Mouse (Mus musculus) spleen, postnatal 4 days (tissue): Measurements from ENCODE around the gene Prtg.

Experiments used
- DNase-seq, 2 experiments: peaks; one replicate each; pipeline ENCODE4 v3.0.0; 2022; ENCODE audit warnings: low spot score in 2 of 2

Gene Prtg

DNA sequence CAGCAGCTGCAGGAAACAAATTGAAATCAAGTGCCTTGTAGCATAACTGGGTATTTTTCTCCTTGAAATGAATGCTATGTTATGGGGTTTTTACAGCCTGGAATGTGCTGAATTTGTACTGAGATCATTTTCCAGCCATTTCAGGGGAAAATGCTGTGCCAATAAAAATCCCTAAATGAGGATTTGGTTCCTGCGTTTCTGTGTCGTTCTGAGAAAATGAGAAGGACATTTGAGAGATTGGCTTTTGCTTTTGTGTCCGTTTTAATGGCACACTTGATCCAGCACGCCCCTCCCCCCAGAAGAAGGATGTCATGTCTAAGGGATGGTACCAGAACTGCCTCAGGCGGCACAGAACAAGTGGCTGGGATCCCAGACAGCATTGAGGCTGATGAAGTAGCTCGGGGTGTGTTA lies 100.0 kb downstream of the Prtg start:
- DNase-seq, result no peak

DNA sequence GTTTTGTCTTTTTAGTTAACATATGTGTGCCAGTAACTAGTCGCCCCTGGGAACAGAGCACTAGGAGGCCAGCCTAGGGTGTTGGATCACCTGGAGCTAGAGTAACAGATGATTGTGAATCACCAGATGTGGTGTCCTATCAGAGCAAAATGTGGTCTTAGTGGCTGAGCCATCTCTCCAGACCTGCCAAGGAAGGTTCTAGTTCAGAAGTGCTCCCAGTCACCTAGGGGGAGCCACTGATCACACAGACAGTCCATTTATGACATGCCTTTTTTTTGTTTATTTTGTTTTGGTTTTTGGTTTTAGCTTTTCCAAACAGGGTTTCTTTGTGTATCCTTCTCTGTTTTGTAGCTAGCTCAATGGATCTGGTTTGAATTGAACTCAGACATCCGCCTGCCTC lies 104.7 kb downstream of the Prtg start:
- DNase-seq, result no peak

DNA sequence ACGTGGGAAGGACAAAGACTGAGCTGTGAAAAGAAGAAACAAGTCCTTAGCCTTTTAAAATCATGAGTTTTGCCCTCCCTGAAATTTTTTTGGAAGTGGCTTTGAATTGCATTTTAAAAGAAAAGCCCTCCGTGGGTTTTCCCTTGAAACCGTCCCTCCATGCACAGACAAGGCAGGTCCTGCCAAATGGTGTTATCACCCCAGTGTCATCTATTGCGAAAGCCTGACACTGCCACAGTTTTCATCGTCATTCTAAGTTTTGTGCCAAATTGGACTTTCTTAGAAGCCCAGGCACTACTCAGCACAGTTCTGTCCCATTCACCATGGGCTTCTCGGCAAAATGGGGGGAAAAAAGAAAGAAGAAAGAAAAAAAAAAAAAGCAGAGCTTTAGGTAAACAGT lies 106.9 kb downstream of the Prtg start:
- no peak for DNase-seq

GRCm38 (mm10) chr9:72915728-72916127 lies 109.1 kb downstream of the Prtg start:
- DNase-seq, result no peak

DNA sequence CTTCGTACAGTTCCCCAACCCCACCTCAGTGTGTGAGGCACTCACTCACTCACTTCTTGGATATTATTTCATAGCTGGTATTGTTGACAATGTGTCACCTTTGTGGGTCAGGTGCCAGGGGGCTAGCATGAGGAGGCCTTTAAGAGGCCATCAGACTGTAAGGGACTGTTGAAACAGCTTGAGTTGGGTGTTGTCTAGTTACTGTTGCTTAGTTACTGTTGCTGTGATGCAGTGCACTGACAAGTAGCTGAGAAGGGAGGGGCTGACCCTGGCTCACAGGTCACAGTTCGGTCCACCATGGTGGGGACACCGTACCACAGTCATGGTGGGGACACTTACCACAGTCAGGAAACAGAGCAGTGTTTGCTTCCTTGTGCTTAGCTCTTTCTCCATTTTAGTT lies 116.4 kb downstream of the Prtg start:
- no peak for DNase-seq

- no peak for DNase-seq
These were observed 118.6 kb downstream of the Prtg start, which contains the start of gene Pygo1 for GRCm38 (mm10) chr9:72925021-72925934. Pygo1 (plus strand) TSS chr9:72925645.

DNA sequence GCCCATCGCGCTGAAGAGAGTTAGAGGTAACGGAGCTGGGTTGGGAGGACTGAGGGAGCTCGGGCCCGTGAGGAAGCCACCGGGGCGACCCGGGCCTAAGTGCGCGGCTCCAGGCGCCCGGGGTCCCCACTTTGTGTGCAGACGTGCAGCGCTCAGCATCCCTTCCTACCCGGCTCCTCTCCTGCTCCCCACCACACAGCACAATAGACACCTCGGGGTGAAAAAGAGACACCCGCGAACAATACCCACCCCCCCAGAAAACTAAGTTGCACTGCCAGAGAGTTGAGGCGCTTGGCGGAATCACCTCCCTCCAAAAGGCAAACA lies 119.2 kb downstream of the Prtg start:
- no peak for DNase-seq

DNA sequence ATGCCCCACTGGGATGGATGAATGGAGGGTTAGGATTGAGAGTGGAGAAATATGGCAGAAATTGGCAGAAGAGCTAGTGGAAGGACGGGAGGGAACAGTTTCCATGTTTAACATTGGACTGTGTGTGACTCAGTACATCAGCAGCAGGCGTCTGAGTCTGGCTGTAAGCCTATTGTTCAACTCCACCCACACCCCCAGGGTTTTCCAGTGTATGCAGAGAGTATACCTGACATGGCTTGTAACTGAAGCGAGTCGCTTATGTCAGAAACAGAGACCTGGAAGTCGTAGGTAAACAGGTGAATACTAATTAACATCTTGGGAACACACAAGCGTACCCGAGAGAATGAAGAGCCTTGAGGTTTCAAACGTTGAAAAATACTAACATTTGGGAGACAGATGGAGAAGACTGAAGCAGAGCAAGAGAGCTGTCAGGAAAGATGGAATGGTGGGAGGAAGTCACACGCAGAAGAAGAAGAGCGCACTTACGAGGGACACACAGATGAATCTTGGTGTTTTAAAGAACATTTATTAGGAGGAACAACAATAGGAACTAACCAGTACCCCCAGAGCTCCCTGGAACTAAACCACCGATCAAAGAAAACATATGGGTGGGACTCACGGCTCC lies 124.6 kb downstream of the Prtg start:
- DNase-seq, result no peak

- no peak for DNase-seq
These were observed 128.6 kb downstream of the Prtg start for GRCm38 (mm10) chr9:72935309-72935708.

DNA sequence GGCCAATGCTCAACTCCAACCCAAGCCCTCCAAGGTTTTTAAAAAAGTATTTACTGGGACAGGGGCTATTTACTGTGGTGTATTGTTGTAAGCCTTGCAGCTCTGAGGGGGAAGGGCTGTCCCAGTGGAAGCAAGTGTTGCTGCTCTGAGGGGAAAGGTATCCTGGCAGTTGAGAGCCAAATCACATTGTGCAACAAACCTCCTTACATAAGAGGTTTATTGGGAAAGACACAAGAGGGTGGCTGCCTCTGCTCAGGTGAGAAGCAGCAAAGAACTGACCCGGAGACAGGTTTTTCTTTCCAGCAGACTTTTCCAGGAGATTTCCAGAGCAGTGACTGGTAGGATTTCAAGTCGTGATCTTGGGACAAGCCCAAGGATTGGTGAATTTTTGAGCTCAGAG lies 129.6 kb downstream of the Prtg start:
- DNase-seq, result no peak

GRCm38 (mm10) chr9:72943424-72943823 lies 136.8 kb downstream of the Prtg start:
- no peak for DNase-seq

DNA sequence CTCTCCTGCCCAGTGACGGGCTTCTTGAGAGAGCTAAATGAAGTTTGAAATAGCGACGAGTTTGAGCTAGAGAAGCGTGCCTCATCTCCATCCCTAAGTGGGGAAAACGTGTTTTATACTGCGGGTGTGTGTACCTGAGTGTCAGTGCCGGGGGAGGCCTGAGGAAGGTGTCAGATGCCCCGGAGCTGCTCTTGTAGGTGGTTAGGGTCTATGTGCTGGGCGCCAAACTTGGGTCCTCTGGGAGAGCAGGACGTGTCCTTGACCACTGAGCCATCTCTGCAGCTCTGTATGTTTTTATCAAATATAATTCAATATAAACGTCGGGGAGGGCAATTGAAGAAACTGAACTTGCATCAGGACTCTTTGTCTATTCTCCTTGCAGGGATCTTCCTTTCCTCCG lies 137.6 kb downstream of the Prtg start:
- no peak for DNase-seq

- DNase-seq, result no peak
These were observed 140.3 kb downstream of the Prtg start for GRCm38 (mm10) chr9:72947010-72947409.

GRCm38 (mm10) chr9:72949572-72949971 lies 142.9 kb downstream of the Prtg start:
- DNase-seq, result no peak

DNA sequence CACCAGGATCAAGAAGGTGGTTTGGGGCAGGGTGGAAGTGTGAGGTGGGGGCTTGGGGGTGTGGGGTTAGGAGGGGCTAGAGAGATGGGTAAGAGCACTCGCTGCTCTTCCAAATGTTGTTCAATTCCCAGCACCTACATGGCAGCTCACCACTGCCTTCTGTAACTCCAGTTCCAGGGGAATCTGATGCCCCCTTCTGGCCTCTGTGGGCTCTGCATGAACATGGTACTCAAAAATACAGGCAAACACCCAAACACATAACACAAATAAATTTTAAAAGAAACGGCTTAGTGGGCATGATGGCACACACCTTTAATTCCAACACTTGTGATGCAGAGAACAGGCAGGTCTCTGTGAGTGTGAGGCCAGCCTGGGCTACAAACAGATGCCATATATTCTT lies 148.1 kb downstream of the Prtg start:
- no peak for DNase-seq

GRCm38 (mm10) chr9:72955546-72955945 lies 148.9 kb downstream of the Prtg start:
- DNase-seq, result peak; percentile 47 to 75

DNA sequence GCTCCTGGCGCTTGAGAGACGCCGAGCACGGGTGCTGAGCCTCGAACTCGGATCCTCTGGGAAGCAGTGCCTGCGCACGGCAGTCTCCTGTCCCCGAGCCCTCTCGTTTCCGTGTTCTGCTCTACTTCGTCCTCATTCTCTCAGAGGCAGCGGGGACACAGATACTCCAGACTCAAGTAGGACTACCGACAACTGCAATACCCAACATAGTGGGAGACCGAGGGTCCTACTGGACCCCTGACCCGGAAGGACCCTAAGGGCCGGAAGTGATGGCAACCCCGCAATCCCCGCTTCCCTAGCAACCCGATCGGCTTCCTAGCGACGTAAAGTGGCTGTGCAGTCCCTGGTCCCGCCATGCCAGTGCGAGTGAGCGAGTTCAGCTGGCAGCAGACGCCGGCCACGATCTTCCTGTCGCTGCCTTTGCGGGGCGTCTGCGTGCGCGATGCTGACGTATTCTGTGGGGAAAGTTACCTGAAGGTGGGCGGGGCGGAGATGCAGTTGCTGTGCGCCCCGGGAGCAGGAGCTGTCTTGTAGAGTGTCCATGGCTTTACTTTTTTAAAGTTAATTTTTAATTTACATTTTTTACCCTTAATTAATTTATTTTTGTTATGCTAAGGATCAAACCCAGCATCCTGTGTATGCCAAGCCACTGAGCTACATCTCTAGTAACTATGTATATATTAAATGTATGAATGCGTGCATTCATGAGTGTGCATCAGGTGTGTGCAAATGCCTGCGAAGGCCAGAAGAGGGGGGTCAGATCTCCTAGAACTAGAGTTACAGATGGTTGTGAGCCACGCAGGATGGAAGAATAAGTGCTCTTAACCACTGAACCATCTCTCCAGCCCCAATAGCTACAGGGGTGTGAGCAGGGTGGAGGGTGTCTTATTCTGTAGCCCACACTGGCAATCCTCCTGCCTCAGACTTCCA lies 152.1 kb downstream of the Prtg start, which contains the start of the genes Dyx1c1 and Gm44503:
Gene Dyx1c1, plus strand, starts transcription at position 265 of the 930 bp plus-strand sequence.
Gene Gm44503, plus strand, starts transcription at position 332 of the 930 bp plus-strand sequence.
- DNase-seq, result peak; percentile 64 to 81

DNA sequence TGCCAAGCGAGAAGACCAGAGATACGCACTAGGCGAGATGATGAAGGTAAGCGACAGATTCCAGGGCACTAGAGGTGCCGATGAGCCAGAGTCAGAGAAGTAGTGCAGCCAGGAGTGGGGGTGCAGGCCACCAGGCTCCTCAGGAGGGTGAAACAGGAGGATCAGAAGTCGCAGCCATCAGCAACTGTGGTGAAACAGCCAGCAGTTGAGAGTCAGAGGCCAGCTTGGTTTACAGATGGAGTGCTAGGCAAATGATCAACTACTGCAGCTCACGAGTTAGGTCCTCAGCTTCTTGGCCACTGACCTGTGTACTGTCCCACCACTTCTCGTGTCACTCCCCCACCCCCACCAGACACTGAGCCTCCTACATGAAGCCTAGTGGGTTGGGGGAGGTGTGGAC lies 154.7 kb downstream of the Prtg start:
- DNase-seq, result no peak

DNA sequence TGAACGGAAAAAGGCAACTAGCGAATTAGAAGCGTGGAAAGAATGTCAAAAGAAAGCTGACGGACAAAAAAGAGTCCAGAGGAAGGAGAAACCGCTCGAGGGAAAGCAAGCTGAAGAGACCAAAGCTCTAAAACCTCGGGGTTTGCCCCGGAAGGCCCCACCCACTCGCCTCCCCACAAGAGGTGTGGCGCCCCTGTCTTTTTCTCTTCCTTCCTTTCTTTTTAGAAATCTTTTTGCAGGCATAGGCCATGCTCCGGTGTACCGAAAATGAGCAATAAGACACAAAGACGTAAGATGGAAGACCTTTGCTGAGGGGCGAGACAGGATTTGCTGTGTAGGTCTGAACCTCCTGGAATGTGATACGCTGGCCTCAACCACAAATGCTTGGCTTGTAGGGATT lies 155.3 kb downstream of the Prtg start:
- DNase-seq, result peak in 1 of 2 experiments; percentile 38
